Mouse (Mus musculus): ENCODE measurements at regions not wholly inside any gene's neighbourhood (a gene's known extent, or its start where the extent isn't known, plus 50 kb on each side); places are given as distances from the start of the nearest gene placed in this dataset.
A peak's percentile ranks its signal among the peaks of the same experiment; 100 is the strongest.

GRCm38 (mm10) chr9:41566496-41566895 is 405.0 kb upstream of the Ubash3b start:
- DNase-seq: no peak

GRCm38 (mm10) chr9:41565784-41566183 is 404.3 kb upstream of the Ubash3b start:
- DNase-seq: no peak

- DNase-seq: no peak
These were observed 401.9 kb upstream of the Ubash3b start for GRCm38 (mm10) chr9:41563376-41563775.

- no peak for DNase-seq
These were observed 397.0 kb upstream of the Ubash3b start for GRCm38 (mm10) chr9:41558456-41558855.

GRCm38 (mm10) chr9:41556888-41557287 is 395.4 kb upstream of the Ubash3b start:
- DNase-seq: no peak

GRCm38 (mm10) chr9:41545776-41546175 is 384.3 kb upstream of the Ubash3b start:
- DNase-seq: no peak

GRCm38 (mm10) chr9:41542511-41542910 is 381.0 kb upstream of the Ubash3b start:
- no peak for DNase-seq

- DNase-seq: no peak
These were observed 379.8 kb upstream of the Ubash3b start for GRCm38 (mm10) chr9:41541327-41541726.

- DNase-seq: no peak
These were observed 371.3 kb upstream of the Ubash3b start for GRCm38 (mm10) chr9:41532786-41533185.

- no peak for DNase-seq
These were observed 370.8 kb upstream of the Ubash3b start for GRCm38 (mm10) chr9:41532290-41532689.

- DNase-seq: no peak
These were observed 370.1 kb upstream of the Ubash3b start for GRCm38 (mm10) chr9:41531596-41531995.

- peak; percentile 8 to 28 for DNase-seq
These were observed 364.6 kb upstream of the Ubash3b start for GRCm38 (mm10) chr9:41526126-41526525.

GRCm38 (mm10) chr9:41525534-41525933 is 364.0 kb upstream of the Ubash3b start:
- DNase-seq: no peak

GRCm38 (mm10) chr9:41524591-41524990 is 363.1 kb upstream of the Ubash3b start:
- DNase-seq: no peak

GRCm38 (mm10) chr9:41523969-41524368 is 362.5 kb upstream of the Ubash3b start:
- DNase-seq: no peak

- DNase-seq: no peak
These were observed 360.8 kb upstream of the Ubash3b start for GRCm38 (mm10) chr9:41522302-41522701.

- DNase-seq: no peak
These were observed 356.3 kb upstream of the Ubash3b start for GRCm38 (mm10) chr9:41517787-41518186.

- DNase-seq: no peak
These were observed 355.7 kb upstream of the Ubash3b start for GRCm38 (mm10) chr9:41517053-41517696.

- DNase-seq: peak in 1 of 2 experiments; percentile 22
These were observed 353.7 kb upstream of the Ubash3b start for GRCm38 (mm10) chr9:41515192-41515591.

GRCm38 (mm10) chr9:41513701-41514100 is 352.2 kb upstream of the Ubash3b start:
- DNase-seq: no peak

- DNase-seq: no peak
These were observed 348.1 kb upstream of the Ubash3b start for GRCm38 (mm10) chr9:41509597-41509996.

GRCm38 (mm10) chr9:41508746-41509145 is 347.2 kb upstream of the Ubash3b start:
- no peak for DNase-seq

- DNase-seq: no peak
These were observed 336.8 kb upstream of the Ubash3b start for GRCm38 (mm10) chr9:41498326-41498725.

GRCm38 (mm10) chr9:41490112-41490511 is 328.6 kb upstream of the Ubash3b start:
- DNase-seq: no peak

GRCm38 (mm10) chr9:41488046-41488445 is 326.5 kb upstream of the Ubash3b start:
- no peak for DNase-seq

Data from adrenal gland, postnatal 36 days (tissue).